Mouse (Mus musculus) ovary, postnatal 10 days (tissue): ENCODE measurements around the gene Pax2.

ENCODE experiments used
- DNase-seq: peaks from one replicate; pipeline ENCODE4 v3.0.0; 2022; ENCODE audit warnings: low spot score

Pax2 gene

GRCm38 (mm10) chr19:44781987-44782386 lies 26.1 kb downstream of the Pax2 start:
- no peak for DNase-seq

GRCm38 (mm10) chr19:44784391-44784790 lies 28.5 kb downstream of the Pax2 start:
- no peak for DNase-seq

GRCm38 (mm10) chr19:44788488-44788887 lies 32.6 kb downstream of the Pax2 start:
- DNase-seq, result no peak

GRCm38 (mm10) chr19:44791981-44792380 lies 36.1 kb downstream of the Pax2 start:
- no peak for DNase-seq

- DNase-seq, result no peak
These were observed 41.5 kb downstream of the Pax2 start for GRCm38 (mm10) chr19:44797110-44798060.

GRCm38 (mm10) chr19:44798731-44799130 lies 42.9 kb downstream of the Pax2 start:
- DNase-seq, result no peak

GRCm38 (mm10) chr19:44799156-44799555 lies 43.3 kb downstream of the Pax2 start:
- no peak for DNase-seq

- DNase-seq, result no peak
These were observed 44.5 kb downstream of the Pax2 start for GRCm38 (mm10) chr19:44800327-44800726.

- DNase-seq, result no peak
These were observed 52.9 kb downstream of the Pax2 start for GRCm38 (mm10) chr19:44808734-44809133.

GRCm38 (mm10) chr19:44812666-44813429 lies 57.0 kb downstream of the Pax2 start:
- DNase-seq, result no peak

GRCm38 (mm10) chr19:44815111-44815510 lies 59.3 kb downstream of the Pax2 start:
- DNase-seq, result no peak

- DNase-seq, result no peak
These were observed 61.7 kb downstream of the Pax2 start for GRCm38 (mm10) chr19:44817403-44818128.

- no peak for DNase-seq
These were observed 62.8 kb downstream of the Pax2 start for GRCm38 (mm10) chr19:44818676-44819075.

GRCm38 (mm10) chr19:44821581-44821980 lies 65.7 kb downstream of the Pax2 start:
- DNase-seq, result no peak

- no peak for DNase-seq
These were observed 66.5 kb downstream of the Pax2 start for GRCm38 (mm10) chr19:44822295-44822694.

- no peak for DNase-seq
These were observed 67.8 kb downstream of the Pax2 start for GRCm38 (mm10) chr19:44823657-44824056.

GRCm38 (mm10) chr19:44825216-44825768 lies 69.4 kb downstream of the Pax2 start:
- no peak for DNase-seq

GRCm38 (mm10) chr19:44825819-44826218 lies 70.0 kb downstream of the Pax2 start:
- no peak for DNase-seq

- no peak for DNase-seq
These were observed 77.5 kb downstream of the Pax2 start for GRCm38 (mm10) chr19:44833391-44833790.

GRCm38 (mm10) chr19:44834218-44835041 lies 78.6 kb downstream of the Pax2 start:
- DNase-seq, result no peak
